Comparison of ENCODE assay signal across 13 mouse cellular contexts in genomic region chr12:99052599-99052998, GRCm38 (mm10).
DNase-seq lines count a peak whose midpoint lies in the region; ATAC-seq and TF ChIP-seq lines count a peak whose summit lies in the region.
"Had no signal": no experiment of that assay in that cellular context is flagged by ENCODE, and none has a peak within 500 bp of the region (broad histone marks: within the 10 kb centered on the region; RNA-seq: fewer than 3 reads in every experiment).

No protein-coding gene starts in this region.

- POLR2A ChIA-PET in Patski (lab: Charles Lee): no interaction called here

- ATAC-seq in kidney, embryonic 16.5 days (ENCODE audit: low FRiP score, low TSS enrichment): no peak
- peak; percentile 97 for ATAC-seq in Patski
- no peak for ATAC-seq in intestine, postnatal 0 days
- ATAC-seq: forebrain, embryonic 15.5 days; midbrain, embryonic 16.5 days had no signal

- no peaks in the 10 kb centered on the region for H3K36me3 ChIP-seq in kidney, adult 2 months (ENCODE audit: control insufficient read depth, insufficient read depth, low read length)
- no peaks in the 10 kb centered on the region for H3K36me3 ChIP-seq in kidney, embryonic 16.5 days (ENCODE audit: insufficient read depth, low read length)
- H3K36me3 ChIP-seq in intestine, postnatal 0 days (ENCODE audit: control insufficient read depth, insufficient read depth): no peaks in the 10 kb centered on the region
- H3K36me3 ChIP-seq: embryonic facial prominence, embryonic 15.5 days; forebrain, embryonic 15.5 days; limb, embryonic 12.5 days had no signal

- no peak overlapping the region for H3K27ac ChIP-seq in kidney, adult 2 months (ENCODE audit: insufficient read depth, low read depth, low read length)
- no peak overlapping the region for H3K27ac ChIP-seq in kidney, embryonic 16.5 days (ENCODE audit: low read length)
- no peak overlapping the region for H3K27ac ChIP-seq in intestine, postnatal 0 days (ENCODE audit: low read depth, low read length)
- H3K27ac ChIP-seq: embryonic facial prominence, embryonic 15.5 days; forebrain, embryonic 15.5 days; limb, embryonic 12.5 days had no signal

- peak; percentile 22 for DNase-seq in kidney, adult 2 months
- DNase-seq in Patski (ENCODE audit: low read depth, low spot score): peak; percentile 98
- DNase-seq in cerebellum, adult 11-12 months: peak; percentile 85
- DNase-seq in kidney, postnatal 10 days: peak; percentile 43
- no peak for DNase-seq in layer of hippocampus, postnatal 14 days (ENCODE audit: low spot score in 2 of 2)
- DNase-seq: layer of hippocampus, adult 9-11 months; right cerebral cortex, adult 18-20 months had no signal

- no peak overlapping the region for H3K4me2 ChIP-seq in kidney, embryonic 16.5 days (replicated peaks; ENCODE audit: low read depth, low read length)
- no peak overlapping the region for H3K4me2 ChIP-seq in intestine, postnatal 0 days (replicated peaks; ENCODE audit: low read depth)
- H3K4me2 ChIP-seq: embryonic facial prominence, embryonic 15.5 days; forebrain, embryonic 15.5 days; limb, embryonic 12.5 days had no signal

- no peak for TF ChIP-seq POLR2A in kidney, adult 2 months (IDR thresholded peaks at IDR 0.05; ENCODE audit: low read depth, low read length)

- no peak overlapping the region for H3K4me3 ChIP-seq in kidney, adult 2 months (ENCODE audit: insufficient read depth, low read depth, low read length)
- H3K4me3 ChIP-seq in kidney, embryonic 16.5 days (ENCODE audit: low read length): no peak overlapping the region
- no peak overlapping the region for H3K4me3 ChIP-seq in intestine, postnatal 0 days (ENCODE audit: low read depth, low read length)
- H3K4me3 ChIP-seq: embryonic facial prominence, embryonic 15.5 days; forebrain, embryonic 15.5 days; limb, embryonic 12.5 days had no signal

- H3K27me3 ChIP-seq in kidney, adult 2 months (replicated peaks; ENCODE audit: control insufficient read depth, insufficient read depth, low read length): no peaks in the 10 kb centered on the region
- H3K27me3 ChIP-seq in kidney, embryonic 16.5 days (ENCODE audit: insufficient read depth, low read length): no peaks in the 10 kb centered on the region
- H3K27me3 ChIP-seq in Patski: no peaks in the 10 kb centered on the region
- H3K27me3 ChIP-seq in intestine, postnatal 0 days (replicated peaks; ENCODE audit: control insufficient read depth, insufficient read depth, low read length): no peaks in the 10 kb centered on the region
- H3K27me3 ChIP-seq: embryonic facial prominence, embryonic 15.5 days; forebrain, embryonic 15.5 days; limb, embryonic 12.5 days had no signal

- WGBS in kidney, adult 2 months: 40% methylated on average over 7 of the region's 7 CpGs
- 62% methylated on average over 7 of the region's 7 CpGs for WGBS in kidney, embryonic 16.5 days
- whole genome bisulfite sequencing in intestine, postnatal 0 days: 86% methylated on average over 7 of the region's 7 CpGs

- TF ChIP-seq CTCF in kidney, adult 2 months (conservative IDR thresholded peaks at IDR 0.05; ENCODE audit: insufficient read depth, insufficient read length, low read depth, low read length): no peak
- no peak for TF ChIP-seq CTCF in Patski (IDR thresholded peaks at IDR 0.05)
- TF ChIP-seq CTCF in intestine, postnatal 0 days (IDR thresholded peaks at IDR 0.05; ENCODE audit: low read depth): no peak

- in situ Hi-C loops in Patski (cut with MboI; ENCODE audit: low pct_unique_long_range_greater_than_20kb): no loop called here

- H3K9me3 ChIP-seq in kidney, embryonic 16.5 days (ENCODE audit: low read length): no peaks in the 10 kb centered on the region
- H3K9me3 ChIP-seq in intestine, postnatal 0 days (ENCODE audit: control insufficient read depth): no peaks in the 10 kb centered on the region
- H3K9me3 ChIP-seq: embryonic facial prominence, embryonic 15.5 days; forebrain, embryonic 15.5 days; limb, embryonic 12.5 days had no signal

- H3K4me1 ChIP-seq in kidney, adult 2 months (ENCODE audit: control insufficient read depth, insufficient read depth, low read length): no peaks in the 10 kb centered on the region
- H3K4me1 ChIP-seq in kidney, embryonic 16.5 days (ENCODE audit: insufficient read depth, low read length): no peaks in the 10 kb centered on the region
- no peaks in the 10 kb centered on the region for H3K4me1 ChIP-seq in intestine, postnatal 0 days (replicated peaks; ENCODE audit: control insufficient read depth, insufficient read depth, low read length)
- H3K4me1 ChIP-seq: embryonic facial prominence, embryonic 15.5 days; forebrain, embryonic 15.5 days; limb, embryonic 12.5 days had no signal

- no peak overlapping the region for H3K9ac ChIP-seq in kidney, embryonic 16.5 days (replicated peaks; ENCODE audit: low read length)
- no peak overlapping the region for H3K9ac ChIP-seq in intestine, postnatal 0 days (ENCODE audit: low read depth, low read length)
- H3K9ac ChIP-seq: embryonic facial prominence, embryonic 15.5 days; forebrain, embryonic 15.5 days; limb, embryonic 12.5 days had no signal

- CTCF ChIA-PET in Patski (lab: Charles Lee): interaction anchor here (3.8 kb wide), 1 partner anchor 10 kb away, joined by 16 read pairs; no protein-coding TSS in a partner anchor

Comparison
In these comparisons a context has a peak if more than half of its experiments do, and no peak if none do; other contexts are left out.
1. DNase-seq: peak in kidney, adult 2 months (single experiment), Patski (single experiment), cerebellum, adult 11-12 months (single experiment) and kidney, postnatal 10 days (single experiment); none in layer of hippocampus, postnatal 14 days (0 of 2).